Mouse (Mus musculus) embryo, embryonic 11 days (tissue): ENCODE data around the gene Echs1.

ENCODE experiments used
- DNase-seq: peaks from one replicate; pipeline ENCODE4 v3.0.0-alpha.2; 2015

Echs1 gene

DNA sequence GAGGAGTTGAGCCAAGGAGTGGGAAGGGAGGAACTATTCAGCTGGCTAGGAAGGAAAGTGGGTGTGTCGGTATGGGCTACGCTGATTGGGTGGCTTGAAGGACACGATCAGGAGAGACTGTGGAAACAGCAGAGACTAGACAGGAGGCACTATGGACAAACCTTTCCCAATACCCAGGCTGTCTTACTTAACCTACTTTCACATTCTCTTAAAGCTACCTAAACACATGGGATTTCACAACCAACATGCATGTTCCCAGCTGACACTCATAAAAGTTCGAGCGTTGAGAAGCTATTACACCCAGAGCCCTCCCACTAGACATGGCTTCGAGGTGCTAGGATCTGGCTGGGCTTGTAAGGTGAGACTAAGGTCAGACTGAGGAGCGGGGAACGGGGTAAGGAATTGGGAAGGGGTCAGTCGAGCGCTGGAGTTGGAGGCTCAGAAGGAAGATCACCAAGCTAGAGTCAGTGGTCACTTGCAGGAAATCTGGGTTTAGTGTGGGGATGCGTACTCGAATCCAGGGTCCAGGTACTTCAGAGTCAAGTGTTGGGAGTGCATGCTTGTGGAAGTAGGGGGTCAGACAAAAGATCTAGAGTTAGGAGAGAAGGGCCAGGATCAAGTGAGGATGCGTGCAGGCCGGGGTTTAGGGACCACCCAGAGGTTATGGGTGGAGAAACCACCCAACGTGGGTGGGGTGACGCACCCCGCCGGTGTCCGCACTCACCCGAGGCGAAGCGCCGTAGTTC, 520 bp downstream of the Echs1 start, which contains the start of gene Paox:
TSS of gene Paox (plus strand) at position 217 of the 746 bp plus-strand sequence.
- peak; percentile 59 for DNase-seq

DNA sequence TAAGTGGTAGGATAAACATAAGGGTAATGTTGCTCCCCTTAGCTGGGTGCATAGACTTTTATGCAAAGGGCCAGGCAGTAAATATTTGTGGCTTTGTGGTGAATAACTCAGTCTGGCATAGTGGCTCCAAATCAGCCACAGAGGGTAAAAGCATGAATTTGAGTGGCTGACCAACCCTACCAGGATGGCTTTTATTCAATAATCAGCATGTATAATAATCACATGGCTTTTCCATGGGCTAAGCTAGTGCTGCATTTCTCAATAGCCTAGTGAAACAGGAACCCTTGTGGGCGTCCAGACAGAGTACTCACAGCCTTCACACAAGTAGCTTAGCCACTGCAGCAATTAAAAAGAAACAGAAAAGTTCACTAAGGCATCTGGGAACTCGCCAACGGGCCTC, 4.3 kb downstream of the Echs1 start:
- no peak for DNase-seq

DNA sequence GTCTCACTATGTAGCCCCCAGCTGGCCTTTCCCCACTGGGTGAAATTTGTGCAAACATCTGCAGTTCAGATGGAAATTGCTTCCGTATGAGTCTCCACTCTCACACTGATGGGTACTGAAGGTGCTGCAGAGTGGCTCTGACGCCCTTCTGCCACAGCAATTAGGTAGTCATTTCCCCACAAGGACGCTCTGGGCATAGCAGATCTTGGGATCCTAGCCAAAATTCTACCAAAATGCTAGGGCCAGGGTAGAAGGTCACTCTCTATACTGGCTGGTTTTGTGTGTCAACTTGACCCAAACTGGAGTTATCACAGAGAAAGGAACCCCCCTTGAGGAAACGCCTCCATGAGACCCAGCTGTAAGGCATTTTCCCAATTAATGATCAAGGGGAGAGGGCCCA, 12.3 kb downstream of the Echs1 start:
- no peak for DNase-seq

DNA sequence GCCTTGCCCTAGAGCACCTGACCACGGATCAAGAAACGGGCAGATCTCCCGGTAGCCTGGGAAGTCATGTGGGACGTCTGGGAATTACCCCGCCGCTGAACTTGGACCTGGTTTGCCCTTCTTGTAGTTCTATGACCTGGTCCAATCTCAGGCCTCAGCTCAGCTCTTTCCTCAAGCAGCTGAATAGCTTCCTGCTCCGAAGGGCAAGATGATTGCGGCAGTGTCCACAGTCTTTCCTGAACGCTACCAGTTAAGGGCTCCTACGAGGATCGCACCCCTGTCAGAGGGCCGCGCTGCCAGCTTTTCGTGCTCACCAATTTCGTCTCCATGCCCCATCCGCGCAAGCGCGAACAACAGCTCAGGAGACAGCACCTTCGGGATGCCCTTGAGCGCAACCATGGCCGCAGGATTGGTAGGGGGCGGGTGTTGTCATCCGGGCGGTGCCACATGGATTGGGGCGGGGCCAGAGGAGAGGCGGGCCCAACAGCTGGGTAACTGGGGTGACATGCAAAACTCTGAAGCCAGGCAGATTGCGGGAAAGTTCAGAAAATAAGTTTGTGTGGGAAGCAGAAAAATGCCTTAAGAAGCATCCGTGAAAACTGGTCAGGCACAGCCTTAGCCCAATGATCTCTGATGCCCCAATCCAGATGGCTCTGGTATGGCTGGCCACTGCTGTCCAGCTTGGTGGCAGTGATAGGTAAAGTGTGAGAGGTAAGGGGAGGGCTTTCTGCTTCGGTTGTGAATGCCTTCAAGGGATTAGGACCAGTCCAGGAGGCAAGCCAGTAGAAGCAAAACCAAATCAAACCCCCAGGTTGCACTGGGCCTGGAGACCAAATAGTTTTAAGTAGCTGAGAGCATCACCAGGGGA, 14.0 kb downstream of the Echs1 start, which contains the start of gene Fuom:
TSS of gene Fuom (minus strand) at position 449 of the 868 bp plus-strand sequence.
- peak; percentile 88 for DNase-seq

DNA sequence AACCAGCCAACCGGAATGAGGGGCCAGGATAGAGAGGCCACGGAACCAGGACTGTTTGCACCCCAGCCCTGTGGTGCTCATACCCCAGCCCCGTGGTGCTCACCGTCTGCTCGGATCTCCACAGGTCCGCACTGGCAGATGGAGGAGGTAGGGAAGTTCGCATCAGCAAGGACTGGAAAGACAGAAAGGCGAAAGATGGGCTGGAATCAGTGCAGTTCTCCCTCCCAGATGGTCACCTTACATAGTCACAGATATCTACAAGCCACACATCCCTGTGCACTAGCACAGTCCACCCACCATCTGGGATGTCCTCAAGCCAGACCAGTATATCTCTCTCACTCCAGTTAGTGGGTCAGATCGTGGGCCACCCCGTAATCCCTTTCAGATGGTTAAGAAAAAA, 14.8 kb downstream of the Echs1 start:
- no peak for DNase-seq

GRCm38 (mm10) chr7:140098466-140098865, 17.8 kb downstream of the Echs1 start:
- DNase-seq, result no peak

DNA sequence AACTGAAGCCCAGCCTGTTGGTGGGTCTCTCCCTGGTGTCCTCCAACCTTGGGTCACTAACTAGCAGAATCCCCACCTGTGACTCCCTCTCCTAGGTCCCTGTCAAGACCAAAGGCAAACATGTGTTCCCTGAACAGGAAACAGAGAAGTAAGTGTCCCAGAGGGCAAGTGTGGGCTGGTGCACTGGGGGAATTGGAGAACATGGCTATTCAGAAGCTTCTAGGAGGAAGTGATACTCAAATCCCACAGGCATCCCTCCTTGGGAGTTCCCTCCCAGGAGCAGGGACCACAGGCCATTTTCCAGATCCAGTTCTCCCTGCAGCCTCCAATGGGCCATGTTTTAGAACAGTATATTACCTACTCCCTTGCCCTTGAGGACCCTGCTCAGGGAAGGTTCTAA, 20.2 kb downstream of the Echs1 start:
- no peak for DNase-seq

DNA sequence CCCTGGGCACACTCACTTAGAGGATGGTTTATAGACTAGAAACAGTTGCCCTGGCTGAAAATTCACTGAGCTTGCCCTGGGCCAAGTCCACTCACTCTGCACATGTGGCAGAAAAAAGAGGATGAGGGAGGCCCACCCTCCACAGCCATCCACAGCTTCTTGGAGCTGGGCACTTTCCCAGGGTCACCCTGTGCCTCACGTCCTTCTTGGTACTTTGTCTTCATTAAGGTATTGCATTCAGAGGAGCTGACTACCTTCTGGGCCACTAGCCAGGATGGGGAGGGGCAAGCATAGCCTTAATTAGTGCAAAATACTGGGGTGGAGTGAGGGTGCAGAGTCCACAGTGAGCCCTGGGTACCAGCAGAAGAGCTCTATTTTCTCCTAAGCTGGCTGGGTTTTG, 20.7 kb downstream of the Echs1 start:
- no peak for DNase-seq

GRCm38 (mm10) chr7:140094954-140095353, 21.3 kb downstream of the Echs1 start:
- no peak for DNase-seq

DNA sequence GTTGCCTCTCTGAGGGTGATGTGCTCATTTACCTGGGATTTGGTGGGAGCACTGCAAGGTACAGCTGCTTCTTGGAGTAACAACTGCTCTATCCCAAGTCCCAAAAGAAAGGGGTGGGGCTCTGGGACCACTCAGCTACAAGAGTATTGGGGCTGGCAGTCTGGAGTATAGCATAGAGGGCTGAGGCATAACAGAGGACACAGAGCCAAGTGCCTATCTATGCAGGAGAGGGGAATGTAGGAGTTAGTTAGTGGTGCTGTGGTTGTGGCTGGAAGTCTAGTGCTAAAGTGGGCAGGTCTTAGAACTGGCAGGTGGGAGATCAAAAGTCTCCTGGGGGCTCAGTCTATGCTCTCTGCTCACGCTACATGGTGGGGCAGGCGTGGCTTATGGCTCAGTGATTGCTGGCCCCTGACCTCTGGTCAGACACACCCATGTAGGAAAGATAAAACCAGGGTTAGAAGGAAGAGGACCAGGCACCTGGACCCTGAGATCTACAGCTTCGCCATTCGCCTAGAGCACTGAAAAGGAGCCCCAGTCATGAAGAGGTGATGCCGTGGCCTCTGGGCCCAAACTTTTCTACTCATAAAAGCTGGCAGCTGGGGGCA, 23.2 kb downstream of the Echs1 start, which contains the start of gene Prap1:
TSS of gene Prap1 (plus strand) at position 472 of the 605 bp plus-strand sequence.
- no peak for DNase-seq

DNA sequence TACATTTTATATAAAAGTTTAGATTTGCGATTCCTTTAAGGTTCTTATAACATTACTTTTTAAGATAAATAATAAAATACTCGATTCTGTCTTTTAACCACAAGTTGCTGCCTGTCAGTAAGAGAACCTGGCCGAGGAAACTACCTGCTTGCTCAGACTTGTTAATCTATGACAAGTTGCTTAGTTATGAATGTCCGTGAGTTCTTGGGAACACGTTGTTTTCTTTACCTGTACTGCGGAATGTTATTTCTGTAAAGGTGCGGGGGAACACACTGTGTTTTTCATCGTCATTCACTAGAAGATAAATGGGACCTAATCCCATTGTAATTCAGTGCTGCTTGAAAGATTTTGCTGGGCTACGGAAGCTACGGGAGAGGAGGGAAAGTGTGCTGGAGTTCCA, 25.7 kb downstream of the Echs1 start:
- no peak for DNase-seq

- peak; percentile 88 for DNase-seq
Measured at GRCm38 (mm10) chr7:140082242-140082678, 34.0 kb downstream of the Echs1 start, which contains the start of gene Caly. TSS of gene Caly (minus strand) at chr7:140082548.

DNA sequence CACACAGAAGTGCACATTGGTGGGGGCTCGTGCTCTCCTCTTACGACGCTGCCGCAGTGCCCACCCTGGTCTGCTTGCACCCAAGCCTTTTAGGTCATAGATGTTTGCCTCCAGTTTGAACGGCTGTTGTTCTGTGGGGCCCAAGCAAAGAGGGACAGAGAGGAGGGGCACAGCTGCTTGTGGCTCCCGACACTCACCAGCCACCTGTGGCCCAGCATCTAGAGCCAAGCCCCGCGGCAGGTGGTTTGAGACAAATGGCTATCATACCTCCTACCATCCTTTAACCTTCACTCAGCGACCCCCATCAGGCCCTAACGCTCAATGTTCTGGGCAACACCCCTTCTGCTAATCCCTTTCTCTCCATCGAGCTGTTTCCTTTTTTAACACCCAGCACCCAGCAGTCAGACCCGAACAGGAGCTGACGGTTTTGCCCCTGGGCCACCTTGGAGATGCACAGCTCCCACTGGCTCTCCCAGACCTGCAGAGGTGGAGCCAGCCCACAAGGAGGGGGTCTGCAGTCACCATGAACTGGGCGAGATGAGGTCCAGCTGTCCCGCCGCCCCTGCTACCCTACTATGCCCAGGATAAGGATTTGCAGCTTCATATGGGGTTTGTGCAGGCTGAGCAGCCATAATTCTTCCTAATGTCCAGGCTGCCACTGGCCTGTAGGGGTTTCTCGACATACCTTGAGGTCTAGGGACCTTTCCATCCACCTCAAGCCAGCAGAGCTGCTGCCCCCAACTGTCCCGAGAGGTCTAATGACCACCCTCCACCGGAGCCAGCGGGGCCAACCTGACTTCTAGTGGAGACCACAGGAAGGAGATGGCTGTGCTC, 34.7 kb downstream of the Echs1 start:
- no peak for DNase-seq

DNA sequence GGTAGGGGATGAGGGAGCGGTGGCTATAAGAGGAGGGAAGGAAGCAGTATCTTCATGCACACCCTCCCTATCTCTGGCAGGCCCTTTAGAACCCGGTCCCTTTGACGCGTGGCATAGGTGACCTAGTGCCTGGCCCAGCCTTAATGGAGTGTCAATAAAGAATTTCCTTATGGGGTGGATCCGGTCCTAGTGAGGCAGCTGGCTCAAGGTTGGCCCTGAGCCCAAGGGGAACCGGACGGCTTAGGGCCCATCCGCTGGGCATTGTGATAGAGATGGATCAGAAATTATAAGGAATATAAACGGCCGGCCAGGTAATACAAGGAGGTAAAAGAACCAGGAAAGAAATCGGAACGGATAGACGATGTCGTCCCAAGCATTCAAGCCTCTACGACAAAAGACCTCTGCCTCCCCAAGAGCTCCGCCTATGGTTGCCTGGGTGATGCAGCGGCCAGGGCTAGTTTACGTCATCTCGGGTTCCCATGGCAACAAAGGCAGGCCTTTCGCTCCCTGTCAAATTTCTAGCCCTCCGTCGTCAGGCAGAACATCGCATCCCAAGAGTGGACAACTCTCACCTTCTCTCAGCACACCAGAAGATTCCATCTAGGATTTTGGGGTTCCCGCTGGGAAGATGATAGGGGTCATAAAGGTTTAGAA, 35.6 kb downstream of the Echs1 start:
- DNase-seq, result peak; percentile 94

- DNase-seq, result peak; percentile 83
Measured at GRCm38 (mm10) chr7:140078711-140079110, 37.6 kb downstream of the Echs1 start.

GRCm38 (mm10) chr7:140077698-140078097, 38.6 kb downstream of the Echs1 start:
- no peak for DNase-seq

DNA sequence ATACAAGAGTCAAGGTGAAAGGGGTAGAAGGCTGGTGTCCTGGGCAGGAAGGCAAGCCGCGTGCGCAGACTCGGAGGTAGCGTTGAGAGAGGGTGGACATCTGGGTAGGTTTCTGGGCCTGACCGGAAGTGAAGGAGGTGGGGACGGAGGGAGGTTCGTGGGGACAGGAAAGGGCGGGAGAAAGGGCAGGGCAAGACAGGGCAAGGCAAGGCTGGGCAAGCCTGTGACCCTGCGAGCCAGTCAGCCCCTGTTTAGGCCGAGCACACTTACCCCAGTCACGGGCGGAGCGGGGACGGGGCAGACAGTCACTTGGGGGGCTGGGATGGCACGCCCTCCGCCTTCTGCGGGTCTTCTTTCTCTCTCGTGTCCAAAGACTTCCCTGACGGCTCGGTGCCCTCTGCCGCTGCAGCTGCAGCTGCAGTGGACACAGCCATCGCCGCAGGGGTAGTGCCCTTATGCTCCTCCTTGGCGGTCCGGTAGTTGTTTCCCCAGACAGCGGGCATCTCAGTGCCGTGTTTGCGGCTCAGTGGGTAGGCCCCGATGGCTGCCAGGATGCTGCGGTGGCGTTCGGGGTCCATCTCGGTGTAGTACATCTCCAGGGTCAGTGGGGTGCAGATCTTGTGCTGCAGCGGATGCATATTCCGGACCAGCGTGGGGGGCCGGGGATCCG, 46.1 kb downstream of the Echs1 start:
- DNase-seq, result peak; percentile 34

DNA sequence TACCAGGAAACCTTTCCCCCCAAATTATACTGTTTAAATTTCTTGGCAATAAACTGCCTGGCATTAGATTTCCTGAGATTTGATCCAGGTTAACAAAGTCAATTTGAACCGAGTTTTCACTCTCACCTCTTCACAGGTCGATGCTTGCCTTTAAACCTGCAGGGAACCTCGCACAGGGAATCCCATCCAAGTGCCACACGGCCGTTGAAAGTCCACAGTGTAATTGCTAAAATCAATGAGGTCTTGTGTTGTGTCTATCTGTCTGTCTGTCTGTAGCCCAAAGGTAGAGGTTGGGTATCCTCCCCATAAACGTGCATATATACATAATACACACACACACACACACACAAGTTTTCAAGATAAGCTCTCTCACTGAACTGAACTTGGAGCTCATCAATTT, 48.9 kb downstream of the Echs1 start:
- no peak for DNase-seq

GRCm38 (mm10) chr7:140063092-140063491, 53.2 kb downstream of the Echs1 start:
- peak; percentile 82 for DNase-seq

DNA sequence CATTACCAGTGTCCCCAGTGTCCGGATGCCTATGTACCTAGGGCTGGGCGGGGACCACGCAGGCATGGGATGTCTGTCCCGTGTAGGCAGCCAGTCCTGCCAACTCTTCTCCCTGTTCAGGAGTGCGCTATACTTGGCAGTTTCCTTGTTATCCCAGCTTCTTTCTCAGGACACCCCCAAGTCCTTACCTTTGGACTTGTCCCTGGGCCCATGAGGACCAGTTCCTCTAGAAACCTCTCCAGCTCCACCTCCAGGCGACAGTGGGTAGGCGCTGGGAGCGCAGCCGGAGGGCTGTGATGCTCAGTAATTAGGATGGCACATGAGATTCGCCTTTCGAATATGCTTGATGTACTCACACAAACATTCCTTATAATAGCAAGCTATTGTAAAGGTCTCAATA, 54.0 kb downstream of the Echs1 start:
- DNase-seq, result peak; percentile 72

GRCm38 (mm10) chr7:140061832-140062130, 54.5 kb downstream of the Echs1 start:
- DNase-seq, result peak; percentile 29
